In genomic region chr2:115688282-115688681, GRCm38 (mm10) we compare ENCODE assay signal across 12 mouse cellular contexts.
DNase-seq lines count a peak whose midpoint lies in the region; ATAC-seq lines count a peak whose summit lies in the region.
"Had no signal": no experiment of that assay in that cellular context is flagged by ENCODE, and none has a peak within 500 bp of the region (broad histone marks: within the 10 kb centered on the region; RNA-seq: fewer than 3 reads in every experiment).

No protein-coding gene starts in this region.

- no peaks in the 10 kb centered on the region for H3K9me3 ChIP-seq in neural tube, embryonic 14.5 days (ENCODE audit: control insufficient read depth, low read length)
- H3K9me3 ChIP-seq: limb, embryonic 15.5 days had no signal

- intact Hi-C loops in left cerebral cortex, postnatal 4 days (cut with DNase I): no loop called here

- H3K4me3 ChIP-seq in neural tube, embryonic 14.5 days (ENCODE audit: low read depth, low read length): no peak overlapping the region
- H3K4me3 ChIP-seq: limb, embryonic 15.5 days had no signal

- DNase-seq in left cerebral cortex, adult 11 months (ENCODE audit: low spot score): peak; percentile 47
- no peak for DNase-seq in left cerebral cortex, postnatal 4 days
- peak; percentile 45 to 50 for DNase-seq in layer of hippocampus, postnatal 36 days
- DNase-seq in testis, postnatal 14 days (ENCODE audit: low spot score): no peak
- DNase-seq in spleen, postnatal 4 days (ENCODE audit: low spot score in 2 of 2): no peak
- DNase-seq: cerebellum, postnatal 10 days; heart, postnatal 4 days; thymus, postnatal 36 days had no signal

- WGBS in neural tube, embryonic 14.5 days: 51% methylated on average over 6 of the region's 6 CpGs

- H3K4me1 ChIP-seq in neural tube, embryonic 14.5 days (ENCODE audit: control insufficient read depth, insufficient read depth, low read length): no peaks in the 10 kb centered on the region
- H3K4me1 ChIP-seq: limb, embryonic 15.5 days had no signal

- no peaks in the 10 kb centered on the region for H3K27me3 ChIP-seq in neural tube, embryonic 14.5 days (ENCODE audit: control insufficient read depth, insufficient read depth, low read length)
- H3K27me3 ChIP-seq: limb, embryonic 15.5 days had no signal

- no peaks in the 10 kb centered on the region for H3K36me3 ChIP-seq in neural tube, embryonic 14.5 days (ENCODE audit: control insufficient read depth, insufficient read depth, low read length)
- H3K36me3 ChIP-seq: limb, embryonic 15.5 days had no signal

- no peak overlapping the region for H3K4me2 ChIP-seq in neural tube, embryonic 14.5 days (ENCODE audit: low read depth, low read length)
- H3K4me2 ChIP-seq: limb, embryonic 15.5 days had no signal

- peak; percentile 97 for ATAC-seq in frontal cortex, adult (ENCODE audit: low TSS enrichment)
- ATAC-seq in neural tube, embryonic 14.5 days (ENCODE audit: low read depth): peak; percentile 85; the same call in 1 of the 2 replicates
- no peak for ATAC-seq in cerebellum, adult (ENCODE audit: insufficient number of reproducible peaks, low FRiP score, low TSS enrichment)

- H3K27ac ChIP-seq in neural tube, embryonic 14.5 days (ENCODE audit: low read depth, low read length): no peak overlapping the region
- H3K27ac ChIP-seq: limb, embryonic 15.5 days had no signal

- no peak overlapping the region for H3K9ac ChIP-seq in neural tube, embryonic 14.5 days (replicated peaks; ENCODE audit: low read depth, low read length)
- H3K9ac ChIP-seq: limb, embryonic 15.5 days had no signal

Comparison
In these comparisons a context has a peak if more than half of its experiments do, and no peak if none do; other contexts are left out.
1. DNase-seq: peak in left cerebral cortex, adult 11 months (single experiment) and layer of hippocampus, postnatal 36 days (2 of 2); none in left cerebral cortex, postnatal 4 days (single experiment), testis, postnatal 14 days (single experiment) and spleen, postnatal 4 days (0 of 2).